Mouse (Mus musculus): ENCODE measurements at regions not wholly inside any gene's neighbourhood (a gene's known extent, or its start where the extent isn't known, plus 50 kb on each side); places are given as distances from the start of the nearest gene placed in this dataset.

DNA sequence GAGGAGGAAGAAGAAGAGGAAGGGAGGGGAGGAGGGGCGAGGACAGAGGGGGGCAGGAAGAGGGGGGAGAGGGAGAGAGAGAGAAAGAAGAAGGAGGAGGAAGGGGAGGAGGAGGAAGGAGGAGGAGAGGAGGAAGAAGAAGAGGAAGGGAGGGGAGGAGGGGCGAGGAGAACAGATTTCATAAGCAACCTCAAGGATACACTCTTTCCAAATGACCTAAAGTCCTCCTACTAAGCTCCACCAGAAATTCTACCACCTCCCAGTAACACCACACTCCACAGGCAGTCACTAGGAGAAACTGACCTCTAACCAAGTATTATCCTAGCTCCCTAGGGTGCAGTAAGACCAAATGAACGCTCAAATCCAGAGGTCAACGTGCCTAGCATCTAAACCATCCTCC lies 332.1 kb downstream of the Mllt3 start:
- TF ChIP-seq GATA1 (IDR thresholded peaks at IDR 0.05; ENCODE audit: borderline replicate concordance, low read length) (no peak), FLI1 (IDR thresholded peaks at IDR 0.05; ENCODE audit: low read length) (no peak)
- Histone ChIP-seq H3K9me3 (no peaks in the 10 kb centered on the region; the same call in 1 of the 2 replicates), H3K36me3 (replicated peaks; ENCODE audit: low read length) (no peaks in the 10 kb centered on the region), H3K27me3 (replicated peaks) (no peaks in the 10 kb centered on the region), H3K4me3 (replicated peaks) (no peak overlapping the region), H3K4me1 (no peaks in the 10 kb centered on the region)

DNA sequence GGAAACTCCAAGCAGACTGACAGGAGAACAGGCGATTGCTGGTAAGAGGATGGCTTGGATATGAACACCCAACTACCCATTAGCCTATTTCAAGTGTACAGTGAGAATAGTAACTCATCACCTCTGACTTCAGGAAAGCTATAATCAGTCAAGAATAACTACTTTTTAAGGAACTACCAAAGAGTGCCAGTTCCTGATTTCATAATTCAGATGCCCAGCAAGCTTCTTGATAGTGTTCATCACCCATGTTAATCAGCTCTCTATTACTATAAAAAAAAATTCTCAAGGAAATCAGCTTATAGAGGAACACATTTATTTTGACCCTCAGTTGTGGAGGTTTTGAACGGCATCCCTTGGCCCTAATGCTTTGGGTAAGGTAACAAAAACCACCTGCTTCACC lies 332.7 kb downstream of the Mllt3 start:
- no peak for TF ChIP-seq FLI1 (IDR thresholded peaks at IDR 0.05; ENCODE audit: low read length)
- TF ChIP-seq GATA1 (IDR thresholded peaks at IDR 0.05; ENCODE audit: borderline replicate concordance, low read length), result no peak

DNA sequence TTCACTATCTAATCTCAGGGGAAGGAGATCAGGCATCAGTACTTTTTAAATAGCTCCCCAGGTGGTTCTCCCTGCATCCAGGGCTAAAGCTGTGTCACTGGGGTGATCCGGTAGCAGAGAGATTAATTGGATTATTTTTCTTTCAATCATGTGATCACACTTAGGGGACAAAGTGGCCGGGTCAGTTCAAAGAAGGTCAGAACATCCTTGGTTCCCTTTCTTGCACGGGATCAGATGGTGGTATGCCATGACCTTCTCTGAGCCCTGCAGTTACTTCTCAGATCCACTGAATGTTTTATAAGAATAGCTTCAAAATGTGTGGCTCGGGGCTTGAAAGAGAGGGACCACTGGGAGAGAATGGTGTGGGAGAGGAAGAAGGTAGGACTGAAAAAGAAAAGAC lies 333.6 kb downstream of the Mllt3 start:
- no peaks in the 10 kb centered on the region for H3K9me3 ChIP-seq
- H3K36me3 ChIP-seq (replicated peaks; ENCODE audit: low read length), result no peaks in the 10 kb centered on the region
- H3K27me3 ChIP-seq (replicated peaks), result no peaks in the 10 kb centered on the region
- H3K4me3 ChIP-seq (replicated peaks), result no peak overlapping the region
- TF ChIP-seq FLI1 (IDR thresholded peaks at IDR 0.05; ENCODE audit: low read length) (no peak), GATA1 (IDR thresholded peaks at IDR 0.05; ENCODE audit: borderline replicate concordance, low read length) (no peak)
- H3K4me1 ChIP-seq, result no peaks in the 10 kb centered on the region

More for the DNA sequence above, 332.7 kb downstream of the Mllt3 start:
- no peaks in the 10 kb centered on the region for H3K36me3 ChIP-seq (replicated peaks; ENCODE audit: low read length)
- H3K4me1 ChIP-seq, result no peaks in the 10 kb centered on the region
- no peaks in the 10 kb centered on the region for H3K27me3 ChIP-seq (replicated peaks)
- no peak overlapping the region for H3K4me3 ChIP-seq (replicated peaks)
- H3K9me3 ChIP-seq, result no peaks in the 10 kb centered on the region; the same call in 1 of the 2 replicates

DNA sequence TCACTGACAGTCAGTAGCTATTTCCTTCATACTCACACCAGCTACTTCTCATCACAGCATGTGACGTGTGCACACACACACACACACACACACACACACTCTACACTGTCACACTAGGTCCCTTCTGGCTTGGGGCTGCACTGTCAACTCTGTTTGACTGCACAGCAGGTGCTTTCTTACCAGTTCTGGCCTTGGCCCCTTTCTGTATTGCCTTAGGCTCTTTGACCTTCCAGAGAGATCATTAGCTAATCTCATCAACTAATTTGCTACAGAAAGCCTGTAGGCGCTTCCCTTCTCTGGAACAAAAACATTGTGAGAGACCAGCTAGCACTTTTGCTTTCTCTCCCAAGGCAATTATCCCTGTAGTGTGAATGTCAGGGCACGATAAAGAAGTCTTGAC lies 334.4 kb downstream of the Mllt3 start:
- no peak overlapping the region for H3K4me3 ChIP-seq (replicated peaks)
- H3K4me1 ChIP-seq, result no peaks in the 10 kb centered on the region
- no peaks in the 10 kb centered on the region for H3K9me3 ChIP-seq
- H3K36me3 ChIP-seq (replicated peaks; ENCODE audit: low read length), result no peaks in the 10 kb centered on the region
- TF ChIP-seq GATA1 (IDR thresholded peaks at IDR 0.05; ENCODE audit: borderline replicate concordance, low read length), result no peak
- no peak for TF ChIP-seq FLI1 (IDR thresholded peaks at IDR 0.05; ENCODE audit: low read length)
- H3K27me3 ChIP-seq (replicated peaks), result no peaks in the 10 kb centered on the region

DNA sequence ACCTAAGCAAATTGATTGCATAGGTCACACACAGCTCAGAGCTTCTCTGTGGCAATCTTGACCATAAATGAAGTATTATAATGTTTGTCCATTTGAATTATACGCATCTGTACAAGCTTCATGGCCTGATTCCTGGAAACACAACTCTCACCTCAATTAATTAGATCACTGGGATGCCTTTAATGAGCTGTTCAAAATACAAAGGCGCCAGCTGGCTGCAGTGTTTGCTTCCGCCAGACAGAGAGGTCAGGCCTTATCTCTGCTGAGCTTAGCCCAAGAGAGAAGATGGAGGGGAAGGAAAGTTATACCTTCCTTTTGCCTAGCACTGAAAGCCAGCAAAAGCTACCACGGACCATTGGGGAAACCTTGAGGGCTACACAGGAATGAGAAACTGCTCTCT lies 336.2 kb downstream of the Mllt3 start:
- Histone ChIP-seq H3K4me3 (replicated peaks) (no peak overlapping the region), H3K4me1 (no peaks in the 10 kb centered on the region), H3K36me3 (replicated peaks; ENCODE audit: low read length) (no peaks in the 10 kb centered on the region), H3K9me3 (no peaks in the 10 kb centered on the region), H3K27me3 (replicated peaks) (no peaks in the 10 kb centered on the region)
- TF ChIP-seq GATA1 (IDR thresholded peaks at IDR 0.05; ENCODE audit: borderline replicate concordance, low read length) (no peak), FLI1 (IDR thresholded peaks at IDR 0.05; ENCODE audit: low read length) (no peak)

DNA sequence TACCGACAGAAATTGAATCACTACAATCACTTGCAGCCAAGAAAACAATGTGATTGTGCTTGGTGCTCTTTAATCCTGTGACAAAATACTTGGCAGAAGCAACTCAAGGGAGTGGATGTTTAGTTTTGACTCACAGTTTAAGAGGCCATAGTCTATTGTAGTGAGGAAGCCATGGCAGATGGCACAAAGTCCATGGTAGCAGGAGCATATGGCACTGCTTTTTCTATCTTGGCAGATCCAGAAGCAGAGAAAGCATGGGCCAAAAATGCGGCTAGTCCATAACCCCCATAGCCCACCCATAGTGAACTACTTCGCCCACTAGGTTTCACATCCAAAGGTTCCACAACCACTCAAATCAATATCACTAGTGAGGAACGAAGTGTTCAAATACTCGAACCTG lies 337.4 kb downstream of the Mllt3 start:
- Histone ChIP-seq H3K4me1 (no peaks in the 10 kb centered on the region), H3K9me3 (no peaks in the 10 kb centered on the region), H3K27me3 (replicated peaks) (no peaks in the 10 kb centered on the region), H3K4me3 (replicated peaks) (no peak overlapping the region), H3K36me3 (replicated peaks; ENCODE audit: low read length) (no peaks in the 10 kb centered on the region)
- no peak for TF ChIP-seq FLI1 (IDR thresholded peaks at IDR 0.05; ENCODE audit: low read length)

DNA sequence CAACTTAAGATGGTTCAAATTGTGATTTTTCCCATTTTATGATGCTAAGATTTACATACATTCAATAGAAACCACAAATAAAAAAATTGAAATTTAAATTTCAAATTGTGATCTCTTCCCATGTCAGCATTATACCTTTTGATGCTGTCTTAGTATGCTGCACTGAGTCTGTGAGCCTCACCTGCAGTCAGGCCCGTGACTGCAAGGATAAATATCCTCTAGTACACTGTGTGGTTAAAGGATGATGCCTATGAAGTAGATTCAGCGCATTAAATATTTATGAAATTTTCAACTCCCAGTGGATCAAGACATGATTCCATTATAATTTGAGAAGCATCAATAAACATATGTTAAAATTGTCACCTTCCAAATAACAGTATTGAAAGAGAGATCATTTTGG lies 340.4 kb downstream of the Mllt3 start:
- no peaks in the 10 kb centered on the region for H3K36me3 ChIP-seq (replicated peaks; ENCODE audit: low read length)
- TF ChIP-seq FLI1 (IDR thresholded peaks at IDR 0.05; ENCODE audit: low read length) (no peak), GATA1 (IDR thresholded peaks at IDR 0.05; ENCODE audit: borderline replicate concordance, low read length) (no peak)
- no peak overlapping the region for H3K4me3 ChIP-seq (replicated peaks)
- H3K9me3 ChIP-seq, result no peaks in the 10 kb centered on the region
- H3K4me1 ChIP-seq, result no peaks in the 10 kb centered on the region
- H3K27me3 ChIP-seq (replicated peaks), result no peaks in the 10 kb centered on the region

DNA sequence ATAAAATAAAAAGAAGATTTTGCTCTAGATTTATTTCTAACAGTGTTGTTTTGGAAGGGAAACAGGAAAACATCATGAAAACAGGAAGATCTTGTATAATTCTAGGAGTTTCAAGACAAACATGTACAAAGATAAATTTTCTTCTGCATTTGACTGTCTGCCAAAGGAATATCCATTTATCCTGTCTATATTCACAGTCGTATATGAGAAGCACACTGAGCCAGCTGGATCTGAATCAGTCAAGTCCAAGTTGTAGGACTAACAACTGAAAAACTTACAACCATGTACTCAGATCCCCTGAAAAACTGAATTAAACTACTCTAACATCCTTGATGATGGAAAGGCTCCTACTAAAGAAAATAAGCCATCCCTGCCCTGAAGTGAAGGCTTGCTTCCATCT lies 348.2 kb downstream of the Mllt3 start:
- no peaks in the 10 kb centered on the region for H3K9me3 ChIP-seq
- H3K27me3 ChIP-seq (replicated peaks), result no peaks in the 10 kb centered on the region
- H3K36me3 ChIP-seq (replicated peaks; ENCODE audit: low read length), result no peaks in the 10 kb centered on the region
- H3K4me3 ChIP-seq (replicated peaks), result no peak overlapping the region
- TF ChIP-seq GATA1 (IDR thresholded peaks at IDR 0.05; ENCODE audit: borderline replicate concordance, low read length) (no peak), FLI1 (IDR thresholded peaks at IDR 0.05; ENCODE audit: low read length) (no peak)
- H3K4me1 ChIP-seq, result 0 out of 2 replicates have a peak, but pooled peaks cover 3% of the 10 kb centered on the region

DNA sequence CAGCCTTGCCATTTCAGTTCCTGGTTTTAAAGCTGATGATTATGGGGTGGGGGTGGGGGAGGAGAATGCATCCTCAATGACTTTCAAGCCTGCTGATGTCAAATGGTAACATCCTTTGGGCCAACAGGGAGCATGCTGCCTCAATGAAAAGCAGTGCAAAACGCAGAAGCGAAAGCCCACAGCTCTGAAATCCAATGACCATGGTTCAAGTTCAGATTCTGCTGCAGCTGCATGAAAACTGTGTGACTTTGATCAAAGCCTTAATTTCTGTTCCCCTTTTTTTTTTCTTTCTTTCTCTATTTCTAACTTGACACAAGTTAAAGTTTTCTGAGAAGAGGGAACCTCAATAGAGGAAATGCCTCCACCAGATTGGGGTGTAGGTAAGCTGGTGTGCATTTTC lies 350.4 kb downstream of the Mllt3 start:
- Histone ChIP-seq H3K4me1 (0 out of 2 replicates have a peak, but pooled peaks cover 3% of the 10 kb centered on the region), H3K9me3 (no peaks in the 10 kb centered on the region), H3K4me3 (replicated peaks) (no peak overlapping the region), H3K27me3 (replicated peaks) (no peaks in the 10 kb centered on the region), H3K36me3 (replicated peaks; ENCODE audit: low read length) (no peaks in the 10 kb centered on the region)
- TF ChIP-seq GATA1 (IDR thresholded peaks at IDR 0.05; ENCODE audit: borderline replicate concordance, low read length), result no peak
- no peak for TF ChIP-seq FLI1 (IDR thresholded peaks at IDR 0.05; ENCODE audit: low read length)

DNA sequence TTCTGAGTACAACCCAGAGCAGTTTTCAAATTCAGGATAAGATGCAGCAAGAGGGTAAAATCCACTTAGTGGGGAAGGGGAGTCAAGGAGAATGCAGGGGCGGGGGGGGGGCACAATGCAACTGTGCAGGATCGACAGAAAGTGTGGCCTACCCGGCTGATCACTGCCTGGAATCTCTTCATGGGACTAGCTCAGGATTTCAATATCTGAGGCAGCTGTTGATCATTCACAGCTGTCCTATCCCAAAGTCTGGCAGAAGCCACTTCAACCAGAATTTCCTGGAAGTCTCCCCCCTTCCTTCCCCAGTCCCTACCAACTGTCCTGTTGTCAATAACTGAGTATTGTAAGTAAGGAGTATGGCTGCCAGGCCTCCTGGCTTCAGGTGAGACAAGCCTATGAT lies 362.1 kb downstream of the Mllt3 start:
- no peaks in the 10 kb centered on the region for H3K4me1 ChIP-seq
- H3K27me3 ChIP-seq (replicated peaks), result no peaks in the 10 kb centered on the region
- no peak overlapping the region for H3K4me3 ChIP-seq (replicated peaks)
- TF ChIP-seq GATA1 (IDR thresholded peaks at IDR 0.05; ENCODE audit: borderline replicate concordance, low read length), result no peak
- no peak for TF ChIP-seq FLI1 (IDR thresholded peaks at IDR 0.05; ENCODE audit: low read length)
- no peaks in the 10 kb centered on the region for H3K36me3 ChIP-seq (replicated peaks; ENCODE audit: low read length)
- no peaks in the 10 kb centered on the region for H3K9me3 ChIP-seq

DNA sequence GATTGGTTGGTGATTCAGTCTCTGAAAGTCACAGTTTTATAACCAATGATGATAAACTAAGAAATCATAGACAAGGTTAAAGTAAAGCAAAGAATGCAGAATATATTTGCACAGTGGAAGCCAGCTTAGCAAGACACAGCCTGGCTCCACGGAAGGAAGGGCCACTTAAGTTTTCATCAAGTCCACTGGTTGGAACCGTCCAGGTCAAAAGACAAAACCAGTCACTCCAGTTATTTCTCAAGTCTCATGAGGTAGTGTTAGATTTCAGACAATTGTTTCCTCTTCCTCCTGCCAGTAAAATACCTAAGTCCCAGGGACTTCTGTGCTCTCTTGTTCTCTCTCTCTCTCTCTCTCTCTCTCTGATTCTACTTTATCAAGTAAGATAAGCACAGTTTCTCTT lies 363.0 kb downstream of the Mllt3 start:
- H3K36me3 ChIP-seq (replicated peaks; ENCODE audit: low read length), result no peaks in the 10 kb centered on the region
- TF ChIP-seq FLI1 (IDR thresholded peaks at IDR 0.05; ENCODE audit: low read length) (no peak), GATA1 (IDR thresholded peaks at IDR 0.05; ENCODE audit: borderline replicate concordance, low read length) (no peak)

More for the DNA sequence above, 363.0 kb downstream of the Mllt3 start:
- no peaks in the 10 kb centered on the region for H3K4me1 ChIP-seq
- H3K4me3 ChIP-seq (replicated peaks), result no peak overlapping the region
- H3K9me3 ChIP-seq, result no peaks in the 10 kb centered on the region
- H3K27me3 ChIP-seq (replicated peaks), result no peaks in the 10 kb centered on the region
